Mouse (Mus musculus) layer of hippocampus, adult 9-10 months (tissue): ENCODE results near the gene Plp1.

ENCODE experiments used
- DNase-seq: peaks from one replicate; pipeline ENCODE4 v3.0.0; 2022; ENCODE audit warnings: low spot score

Plp1 gene

GRCm38 (mm10) chrX:136822371-136822770 is at the start of gene Plp1:
TSS of gene Plp1 (plus strand) at chrX:136822671.
- DNase-seq, result no peak

- no peak for DNase-seq
Observed at GRCm38 (mm10) chrX:136773035-136773434, 49.4 kb upstream of the Plp1 start.

- no peak for DNase-seq
Observed at GRCm38 (mm10) chrX:136778046-136778445, 44.4 kb upstream of the Plp1 start.

- DNase-seq, result no peak
Observed at GRCm38 (mm10) chrX:136779262-136779661, 43.2 kb upstream of the Plp1 start.

- no peak for DNase-seq
Observed at GRCm38 (mm10) chrX:136780041-136780440, 42.4 kb upstream of the Plp1 start, which contains the start of gene Glra4. TSS of gene Glra4 (minus strand) at chrX:136780141.

- no peak for DNase-seq
Observed at GRCm38 (mm10) chrX:136789446-136789845, 33.0 kb upstream of the Plp1 start.

GRCm38 (mm10) chrX:136797223-136797622 is 25.2 kb upstream of the Plp1 start:
- DNase-seq, result no peak

- DNase-seq, result no peak
Observed at GRCm38 (mm10) chrX:136819752-136820151, 2.7 kb upstream of the Plp1 start.

- DNase-seq, result peak; percentile 71
Observed at GRCm38 (mm10) chrX:136820250-136820649, 2.2 kb upstream of the Plp1 start.

- DNase-seq, result no peak
Observed at GRCm38 (mm10) chrX:136825016-136825415, 2.5 kb downstream of the Plp1 start.

GRCm38 (mm10) chrX:136828610-136829009 is 6.1 kb downstream of the Plp1 start:
- no peak for DNase-seq

- no peak for DNase-seq
Observed at GRCm38 (mm10) chrX:136850300-136850699, 27.8 kb downstream of the Plp1 start.

GRCm38 (mm10) chrX:136868061-136869040 is 45.9 kb downstream of the Plp1 start, which contains the start of gene Rab9b:
TSS of gene Rab9b (minus strand) at chrX:136868755.
- peak; percentile 12 for DNase-seq
